Mouse (Mus musculus): ENCODE data around the gene Ccnd1. TPM values are rescaled to one million over a fixed set of nuclear protein-coding genes. Genes with fewer than 3 reads are reported as not detected.
A peak's percentile ranks its signal among the peaks of the same experiment; 100 is the strongest.

Gene Ccnd1
- polyA plus RNA-seq, 1 experiment from 2014 or later = 57.4 TPM

- H3K27ac ChIP-seq = peak overlapping the region; percentile 92
- peak overlapping the region; percentile 73 for H3K9ac ChIP-seq
- peak overlapping the region; percentile 87 for H3K4me2 ChIP-seq
- H3K36me3 ChIP-seq = peaks cover 23% of the 10 kb centered on the region
- H3K4me3 ChIP-seq = peak overlapping the region; percentile 72
- no peak for ATAC-seq (replicated peaks; ENCODE audit: insufficient number of reproducible peaks, insufficient read depth, low FRiP score, low read depth)
- H3K4me1 ChIP-seq (replicated peaks) = peaks cover 52% of the 10 kb centered on the region
- WGBS = under 1% methylated on average over 39 of the region's 39 CpGs
- H3K27me3 ChIP-seq = no peaks in the 10 kb centered on the region
- H3K9me3 ChIP-seq (replicated peaks) = no peaks in the 10 kb centered on the region
Observed at GRCm38 (mm10) chr7:144937899-144938517, 1.7 kb downstream of the Ccnd1 start.

- peaks cover 28% of the 10 kb centered on the region for H3K36me3 ChIP-seq
- no peak for ATAC-seq (replicated peaks; ENCODE audit: insufficient number of reproducible peaks, insufficient read depth, low FRiP score, low read depth)
- 3% methylated on average over 20 of the region's 20 CpGs for WGBS
Observed at GRCm38 (mm10) chr7:144937490-144937889, 2.2 kb downstream of the Ccnd1 start.

GRCm38 (mm10) chr7:144936311-144936880 is 3.3 kb downstream of the Ccnd1 start:
- Histone ChIP-seq H3K9ac (no peak overlapping the region), H3K4me2 (no peak overlapping the region), H3K9me3 (replicated peaks) (no peaks in the 10 kb centered on the region), H3K27ac (no peak overlapping the region), H3K4me3 (no peak overlapping the region), H3K36me3 (peaks cover 31% of the 10 kb centered on the region), H3K27me3 (no peaks in the 10 kb centered on the region), H3K4me1 (replicated peaks) (peaks cover 38% of the 10 kb centered on the region)
- no peak for ATAC-seq (replicated peaks; ENCODE audit: insufficient number of reproducible peaks, insufficient read depth, low FRiP score, low read depth)
- WGBS = 86% methylated on average over 4 of the region's 4 CpGs

More at GRCm38 (mm10) chr7:144937490-144937889, 2.2 kb downstream of the Ccnd1 start:
- Histone ChIP-seq H3K4me3 (peak overlapping the region; percentile 72), H3K27me3 (no peaks in the 10 kb centered on the region), H3K9me3 (replicated peaks) (no peaks in the 10 kb centered on the region), H3K27ac (peak overlapping the region; percentile 92; the same call in 1 of the 2 replicates), H3K9ac (peak overlapping the region; percentile 73), H3K4me1 (replicated peaks) (peaks cover 47% of the 10 kb centered on the region), H3K4me2 (peak overlapping the region; percentile 87)

- WGBS = 49% methylated on average over 5 of the region's 5 CpGs
- H3K27ac ChIP-seq = no peak overlapping the region
- no peaks in the 10 kb centered on the region for H3K9me3 ChIP-seq (replicated peaks)
- ATAC-seq (replicated peaks; ENCODE audit: insufficient number of reproducible peaks, insufficient read depth, low FRiP score, low read depth) = no peak
- H3K9ac ChIP-seq = no peak overlapping the region
- peaks cover 33% of the 10 kb centered on the region for H3K4me1 ChIP-seq (replicated peaks)
- peaks cover 34% of the 10 kb centered on the region for H3K36me3 ChIP-seq
- no peaks in the 10 kb centered on the region for H3K27me3 ChIP-seq
- H3K4me2 ChIP-seq = no peak overlapping the region
- H3K4me3 ChIP-seq = no peak overlapping the region
Observed at GRCm38 (mm10) chr7:144935563-144935962, 4.2 kb downstream of the Ccnd1 start.

DNA sequence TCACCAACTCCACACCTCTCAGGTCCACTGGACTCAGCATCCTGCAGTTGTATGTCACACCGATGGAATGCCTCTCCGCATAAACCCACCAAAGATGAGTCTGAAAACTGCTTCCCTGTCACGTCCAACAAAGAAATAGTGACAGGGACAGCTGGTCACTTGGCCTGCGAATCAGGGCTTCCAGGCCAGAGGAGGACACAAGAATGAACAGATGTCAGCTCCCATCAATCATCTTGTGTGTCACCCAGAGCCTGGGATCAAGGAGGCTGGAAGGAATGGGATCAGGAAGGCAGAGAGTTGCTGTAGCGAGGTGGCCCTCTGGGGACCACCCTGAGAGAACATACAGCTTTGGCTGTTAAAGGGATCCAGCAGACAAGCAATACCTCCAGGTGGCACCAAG is 4.8 kb downstream of the Ccnd1 start:
- Histone ChIP-seq H3K4me3 (no peak overlapping the region), H3K4me1 (replicated peaks) (peaks cover 26% of the 10 kb centered on the region), H3K27me3 (no peaks in the 10 kb centered on the region), H3K36me3 (peaks cover 36% of the 10 kb centered on the region), H3K4me2 (no peak overlapping the region), H3K9ac (no peak overlapping the region), H3K9me3 (replicated peaks) (no peaks in the 10 kb centered on the region), H3K27ac (no peak overlapping the region)
- no peak for ATAC-seq (replicated peaks; ENCODE audit: insufficient number of reproducible peaks, insufficient read depth, low FRiP score, low read depth)
- WGBS = 76% methylated on average over 5 of the region's 5 CpGs

GRCm38 (mm10) chr7:144933796-144934195 is 5.9 kb downstream of the Ccnd1 start:
- WGBS = 86% methylated on average over 8 of the region's 8 CpGs
- ATAC-seq (replicated peaks; ENCODE audit: insufficient number of reproducible peaks, insufficient read depth, low FRiP score, low read depth) = no peak
- H3K27ac ChIP-seq = no peak overlapping the region
- no peak overlapping the region for H3K9ac ChIP-seq
- peaks cover 18% of the 10 kb centered on the region for H3K4me1 ChIP-seq (replicated peaks)
- no peaks in the 10 kb centered on the region for H3K9me3 ChIP-seq (replicated peaks)
- no peak overlapping the region for H3K4me3 ChIP-seq
- no peaks in the 10 kb centered on the region for H3K27me3 ChIP-seq
- peaks cover 42% of the 10 kb centered on the region for H3K36me3 ChIP-seq
- H3K4me2 ChIP-seq = no peak overlapping the region

DNA sequence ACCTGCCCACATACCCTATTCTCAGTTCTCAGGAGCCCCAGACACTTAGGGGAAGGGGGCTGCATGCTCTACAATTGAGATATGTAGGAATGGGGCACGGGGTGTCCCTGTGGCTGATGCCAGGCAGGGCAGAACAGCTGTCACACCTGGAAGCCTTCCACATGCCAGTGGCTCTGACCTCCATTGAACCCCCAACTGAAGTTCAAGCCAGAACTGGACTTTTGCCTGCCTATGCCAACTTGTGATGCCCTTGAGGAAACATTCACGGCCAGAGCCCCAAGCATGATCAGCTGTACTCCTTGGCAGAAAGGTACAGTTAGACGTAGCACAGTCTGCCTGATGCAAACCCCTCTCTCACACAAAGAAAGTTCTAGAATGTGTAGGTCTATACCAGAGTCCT is 6.4 kb downstream of the Ccnd1 start:
- H3K27ac ChIP-seq = no peak overlapping the region
- no peak overlapping the region for H3K9ac ChIP-seq
- no peak overlapping the region for H3K4me2 ChIP-seq
- H3K36me3 ChIP-seq = peaks cover 42% of the 10 kb centered on the region
- 86% methylated on average over 3 of the region's 3 CpGs for WGBS
- peaks cover 19% of the 10 kb centered on the region for H3K4me1 ChIP-seq (replicated peaks)
- H3K4me3 ChIP-seq = no peak overlapping the region
- no peaks in the 10 kb centered on the region for H3K9me3 ChIP-seq (replicated peaks)
- no peak for ATAC-seq (replicated peaks; ENCODE audit: insufficient number of reproducible peaks, insufficient read depth, low FRiP score, low read depth)
- no peaks in the 10 kb centered on the region for H3K27me3 ChIP-seq

GRCm38 (mm10) chr7:144932389-144932937 is 7.3 kb downstream of the Ccnd1 start:
- ATAC-seq (replicated peaks; ENCODE audit: insufficient number of reproducible peaks, insufficient read depth, low FRiP score, low read depth) = no peak
- WGBS = 71% methylated on average over 18 of the region's 18 CpGs
- Histone ChIP-seq H3K9me3 (replicated peaks) (no peaks in the 10 kb centered on the region), H3K27ac (no peak overlapping the region), H3K36me3 (peaks cover 42% of the 10 kb centered on the region), H3K27me3 (no peaks in the 10 kb centered on the region), H3K4me1 (replicated peaks) (peaks cover 17% of the 10 kb centered on the region), H3K9ac (no peak overlapping the region), H3K4me2 (no peak overlapping the region), H3K4me3 (no peak overlapping the region)

DNA sequence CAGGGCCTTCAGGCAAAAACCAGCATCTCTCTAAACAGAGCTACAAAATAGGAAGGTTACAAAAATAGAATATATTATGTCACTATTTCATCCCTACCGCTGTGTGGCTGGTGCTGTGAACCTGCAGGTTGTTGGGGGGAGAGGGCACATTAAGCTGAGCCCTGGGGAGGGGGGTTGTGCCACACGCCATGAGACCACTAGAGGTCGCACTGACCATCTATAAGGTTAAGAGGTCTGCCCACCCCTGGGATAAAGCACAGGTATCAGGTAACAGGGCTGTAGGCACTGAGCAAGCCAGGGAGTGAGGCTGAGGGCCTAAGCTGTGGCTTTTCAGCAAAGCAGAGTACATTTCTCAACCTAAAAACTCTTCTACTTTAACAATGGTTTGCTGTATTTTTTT is 7.9 kb downstream of the Ccnd1 start:
- no peaks in the 10 kb centered on the region for H3K9me3 ChIP-seq (replicated peaks)
- peaks cover 11% of the 10 kb centered on the region for H3K4me1 ChIP-seq (replicated peaks)
- H3K9ac ChIP-seq = no peak overlapping the region
- H3K36me3 ChIP-seq = peaks cover 38% of the 10 kb centered on the region
- no peaks in the 10 kb centered on the region for H3K27me3 ChIP-seq
- no peak overlapping the region for H3K4me2 ChIP-seq
- H3K27ac ChIP-seq = no peak overlapping the region
- 14% methylated on average over 3 of the region's 3 CpGs for WGBS
- H3K4me3 ChIP-seq = no peak overlapping the region
- ATAC-seq (replicated peaks; ENCODE audit: insufficient number of reproducible peaks, insufficient read depth, low FRiP score, low read depth) = no peak

DNA sequence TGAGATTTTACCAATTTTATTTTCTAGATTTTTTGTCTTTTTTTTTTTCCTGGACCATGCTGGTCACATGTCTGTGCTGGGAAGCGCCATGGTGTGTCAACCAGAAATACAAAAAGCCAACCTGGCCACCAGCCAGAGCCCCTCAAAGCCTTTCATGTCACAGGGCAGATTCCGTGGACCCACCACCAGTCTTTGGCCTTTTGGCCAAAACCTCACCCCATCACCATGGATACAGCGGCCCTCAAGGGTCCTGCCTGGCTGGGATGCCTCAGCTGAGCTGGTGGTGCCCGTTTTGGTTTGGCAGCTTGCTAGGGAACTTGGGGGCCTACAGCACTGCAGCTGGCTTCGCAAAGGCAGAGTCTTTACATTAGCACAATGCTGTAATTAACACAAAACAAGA is 9.8 kb downstream of the Ccnd1 start:
- 64% methylated on average over 5 of the region's 5 CpGs for WGBS

GRCm38 (mm10) chr7:144929506-144929905 is 10.2 kb downstream of the Ccnd1 start:
- Histone ChIP-seq H3K27ac (no peak overlapping the region), H3K36me3 (peaks cover 33% of the 10 kb centered on the region), H3K9me3 (replicated peaks) (no peaks in the 10 kb centered on the region), H3K4me3 (no peak overlapping the region), H3K27me3 (no peaks in the 10 kb centered on the region), H3K9ac (no peak overlapping the region), H3K4me2 (no peak overlapping the region), H3K4me1 (replicated peaks) (0 out of 2 replicates have a peak, but pooled peaks cover 4% of the 10 kb centered on the region)
- no peak for ATAC-seq (replicated peaks; ENCODE audit: insufficient number of reproducible peaks, insufficient read depth, low FRiP score, low read depth)
- WGBS = 79% methylated on average over 8 of the region's 8 CpGs

More for the DNA sequence above, 9.8 kb downstream of the Ccnd1 start:
- H3K4me3 ChIP-seq = no peak overlapping the region
- H3K9me3 ChIP-seq (replicated peaks) = no peaks in the 10 kb centered on the region
- no peaks in the 10 kb centered on the region for H3K27me3 ChIP-seq
- H3K9ac ChIP-seq = no peak overlapping the region
- H3K4me2 ChIP-seq = no peak overlapping the region
- H3K4me1 ChIP-seq (replicated peaks) = 0 out of 2 replicates have a peak, but pooled peaks cover 4% of the 10 kb centered on the region
- no peak for ATAC-seq (replicated peaks; ENCODE audit: insufficient number of reproducible peaks, insufficient read depth, low FRiP score, low read depth)
- no peak overlapping the region for H3K27ac ChIP-seq
- H3K36me3 ChIP-seq = peaks cover 33% of the 10 kb centered on the region

- H3K36me3 ChIP-seq = peaks cover 28% of the 10 kb centered on the region
- H3K9me3 ChIP-seq (replicated peaks) = no peaks in the 10 kb centered on the region
- 70% methylated on average over 6 of the region's 6 CpGs for WGBS
- no peaks in the 10 kb centered on the region for H3K27me3 ChIP-seq
- no peak overlapping the region for H3K9ac ChIP-seq
- 0 out of 2 replicates have a peak, but pooled peaks cover 4% of the 10 kb centered on the region for H3K4me1 ChIP-seq (replicated peaks)
- H3K4me3 ChIP-seq = no peak overlapping the region
- ATAC-seq (replicated peaks; ENCODE audit: insufficient number of reproducible peaks, insufficient read depth, low FRiP score, low read depth) = no peak
- H3K4me2 ChIP-seq = no peak overlapping the region
- H3K27ac ChIP-seq = no peak overlapping the region
Observed at GRCm38 (mm10) chr7:144928889-144929210, 10.9 kb downstream of the Ccnd1 start.
